Mouse (Mus musculus) kidney, embryonic 16.5 days (tissue): ENCODE results near the gene Gp9. TPM values are rescaled to one million over a fixed set of nuclear protein-coding genes. Genes with fewer than 3 reads are reported as not detected.

Experiments used
- ATAC-seq: fragments of 200-750 bp; cut with Nextera tagmentation; 2 replicates; pipeline ENCODE4 v1.8.0; 2017; ENCODE audit warnings: moderate TSS enrichment; ENCODE audit not compliant: low FRiP score, low TSS enrichment
- H3K27ac ChIP-seq: fragments of 300-500 bp; sonication (generic); 2 replicates; pipeline ENCODE4 v1.5.1; 2014; ENCODE audit warnings: low read length
- H3K27me3 ChIP-seq: fragments of 300-500 bp; sonication (generic); 2 replicates; pipeline ENCODE4 v1.6.1; 2014; ENCODE audit warnings: low read length, control low read depth, mixed read lengths; ENCODE audit not compliant: insufficient read depth
- H3K36me3 ChIP-seq: fragments of 300-500 bp; sonication (generic); 2 replicates; pipeline ENCODE4 v1.6.1; 2014; ENCODE audit warnings: low read length, control low read depth, mixed read lengths; ENCODE audit not compliant: insufficient read depth
- H3K4me1 ChIP-seq: fragments of 300-500 bp; sonication (generic); 2 replicates; pipeline ENCODE4 v1.6.1; 2014; ENCODE audit warnings: low read length, control low read depth, mixed read lengths; ENCODE audit not compliant: insufficient read depth
- H3K4me2 ChIP-seq: fragments of 300-500 bp; sonication (generic); replicated peaks from 2 replicates; pipeline ENCODE4 v1.6.1; 2014; ENCODE audit warnings: low read depth, low read length
- H3K4me3 ChIP-seq: fragments of 300-500 bp; sonication (generic); 2 replicates; pipeline ENCODE4 v1.5.1; 2014; ENCODE audit warnings: mild to moderate bottlenecking, low read length
- H3K9ac ChIP-seq: fragments of 300-500 bp; sonication (generic); replicated peaks from 2 replicates; pipeline ENCODE4 v1.6.1; 2014; ENCODE audit warnings: low read length
- H3K9me3 ChIP-seq: fragments of 300-500 bp; sonication (generic); 2 replicates; pipeline ENCODE4 v1.6.1; 2016; ENCODE audit warnings: low read length, control low read depth
- WGBS: fragments of 180-500 bp; shearing (Covaris S2); extraction: QIAGEN DNeasy Blood & Tissue Kit; methylation state at CpG from one replicate; pipeline ENCODE4 v1.1.7; 2014; 5-methylcytosine and 5-hydroxymethylcytosine counted together
- polyA plus RNA-seq: library from polyadenylated mRNA; unstranded; fragments of >200 nt; fragmentation: Nextera tagmentation; extraction: Ambion mirVana; gene quantifications from 2 replicates; pipeline ENCODE4 v1.2.1, GENCODE M21; 2015

The Gp9 gene
- polyA plus RNA-seq, 1 experiment from 2014 or later = 1.6 TPM

- WGBS = 73% methylated on average over 2 of the region's 2 CpGs
- Histone ChIP-seq H3K4me2 (no peak overlapping the region), H3K36me3 (no peaks in the 10 kb centered on the region), H3K4me3 (no peak overlapping the region), H3K27me3 (no peaks in the 10 kb centered on the region), H3K4me1 (peaks cover 10% of the 10 kb centered on the region), H3K9ac (no peak overlapping the region), H3K9me3 (no peaks in the 10 kb centered on the region), H3K27ac (no peak overlapping the region; the same call in 1 of the 2 replicates)
- peak; percentile 64; the same call in 1 of the 2 replicates for ATAC-seq
Measured at GRCm38 (mm10) chr6:87746849-87747248, 31.0 kb upstream of the Gp9 start.

- no peaks in the 10 kb centered on the region for H3K9me3 ChIP-seq
- H3K4me1 ChIP-seq = peaks cover 10% of the 10 kb centered on the region
- 88% methylated on average over 2 of the region's 2 CpGs for WGBS
- no peaks in the 10 kb centered on the region for H3K36me3 ChIP-seq
- H3K9ac ChIP-seq = no peak overlapping the region
- H3K27me3 ChIP-seq = no peaks in the 10 kb centered on the region
- no peak overlapping the region for H3K27ac ChIP-seq
- no peak overlapping the region for H3K4me3 ChIP-seq
- no peak overlapping the region for H3K4me2 ChIP-seq
- ATAC-seq = no peak
Measured at GRCm38 (mm10) chr6:87748078-87748477, 29.8 kb upstream of the Gp9 start.

- H3K27me3 ChIP-seq = no peaks in the 10 kb centered on the region
- H3K36me3 ChIP-seq = no peaks in the 10 kb centered on the region
- 80% methylated on average over 6 of the region's 6 CpGs for WGBS
- H3K9ac ChIP-seq = no peak overlapping the region
- H3K4me1 ChIP-seq = peaks cover 10% of the 10 kb centered on the region
- H3K4me2 ChIP-seq = no peak overlapping the region
- no peaks in the 10 kb centered on the region for H3K9me3 ChIP-seq
- ATAC-seq = no peak
- no peak overlapping the region for H3K27ac ChIP-seq
- H3K4me3 ChIP-seq = no peak overlapping the region
Measured at GRCm38 (mm10) chr6:87748531-87748930, 29.3 kb upstream of the Gp9 start.

GRCm38 (mm10) chr6:87750184-87750910 lies 27.5 kb upstream of the Gp9 start:
- WGBS = 84% methylated on average over 8 of the region's 8 CpGs
- H3K27me3 ChIP-seq = no peaks in the 10 kb centered on the region
- H3K36me3 ChIP-seq = no peaks in the 10 kb centered on the region
- no peak overlapping the region for H3K9ac ChIP-seq
- H3K4me1 ChIP-seq = peaks cover 10% of the 10 kb centered on the region
- no peak overlapping the region for H3K27ac ChIP-seq
- no peak overlapping the region for H3K4me3 ChIP-seq
- H3K9me3 ChIP-seq = no peaks in the 10 kb centered on the region
- ATAC-seq = no peak
- no peak overlapping the region for H3K4me2 ChIP-seq

GRCm38 (mm10) chr6:87751574-87751973 lies 26.3 kb upstream of the Gp9 start:
- 86% methylated on average over 6 of the region's 6 CpGs for WGBS
- H3K4me1 ChIP-seq = peaks cover 5% of the 10 kb centered on the region
- no peaks in the 10 kb centered on the region for H3K36me3 ChIP-seq
- no peak overlapping the region for H3K27ac ChIP-seq
- no peak overlapping the region for H3K9ac ChIP-seq
- H3K27me3 ChIP-seq = no peaks in the 10 kb centered on the region
- no peak overlapping the region for H3K4me3 ChIP-seq
- no peaks in the 10 kb centered on the region for H3K9me3 ChIP-seq
- ATAC-seq = no peak
- H3K4me2 ChIP-seq = no peak overlapping the region

- ATAC-seq = no peak
- no peak overlapping the region for H3K4me2 ChIP-seq
- no peak overlapping the region for H3K4me3 ChIP-seq
- H3K36me3 ChIP-seq = no peaks in the 10 kb centered on the region
- H3K27me3 ChIP-seq = no peaks in the 10 kb centered on the region
- no peak overlapping the region for H3K9ac ChIP-seq
- H3K9me3 ChIP-seq = no peaks in the 10 kb centered on the region
- 86% methylated on average over 4 of the region's 4 CpGs for WGBS
- H3K4me1 ChIP-seq = no peaks in the 10 kb centered on the region
- no peak overlapping the region for H3K27ac ChIP-seq
Measured at GRCm38 (mm10) chr6:87755196-87755595, 22.7 kb upstream of the Gp9 start.

GRCm38 (mm10) chr6:87756896-87757295 lies 21.0 kb upstream of the Gp9 start:
- H3K4me3 ChIP-seq = no peak overlapping the region
- no peaks in the 10 kb centered on the region for H3K9me3 ChIP-seq
- no peaks in the 10 kb centered on the region for H3K36me3 ChIP-seq
- H3K4me2 ChIP-seq = no peak overlapping the region
- ATAC-seq = no peak
- H3K27me3 ChIP-seq = no peaks in the 10 kb centered on the region
- no peaks in the 10 kb centered on the region for H3K4me1 ChIP-seq
- no peak overlapping the region for H3K9ac ChIP-seq
- WGBS = 89% methylated on average over 8 of the region's 8 CpGs
- no peak overlapping the region for H3K27ac ChIP-seq

GRCm38 (mm10) chr6:87759404-87759803 lies 18.5 kb upstream of the Gp9 start:
- ATAC-seq = no peak
- H3K4me1 ChIP-seq = no peaks in the 10 kb centered on the region
- H3K27me3 ChIP-seq = no peaks in the 10 kb centered on the region
- WGBS = 58% methylated on average over 3 of the region's 3 CpGs
- H3K4me3 ChIP-seq = no peak overlapping the region
- H3K9me3 ChIP-seq = no peaks in the 10 kb centered on the region
- no peak overlapping the region for H3K4me2 ChIP-seq
- H3K36me3 ChIP-seq = no peaks in the 10 kb centered on the region
- no peak overlapping the region for H3K9ac ChIP-seq
- H3K27ac ChIP-seq = no peak overlapping the region

GRCm38 (mm10) chr6:87759850-87760249 lies 18.0 kb upstream of the Gp9 start:
- H3K9ac ChIP-seq = no peak overlapping the region
- no peaks in the 10 kb centered on the region for H3K9me3 ChIP-seq
- H3K4me1 ChIP-seq = no peaks in the 10 kb centered on the region
- no peaks in the 10 kb centered on the region for H3K36me3 ChIP-seq
- H3K27ac ChIP-seq = peak overlapping the region; percentile 2; the same call in 1 of the 2 replicates
- no peak for ATAC-seq
- WGBS = 49% methylated on average over 3 of the region's 3 CpGs
- H3K27me3 ChIP-seq = no peaks in the 10 kb centered on the region
- H3K4me3 ChIP-seq = no peak overlapping the region
- no peak overlapping the region for H3K4me2 ChIP-seq

GRCm38 (mm10) chr6:87762161-87762560 lies 15.7 kb upstream of the Gp9 start:
- no peak overlapping the region for H3K9ac ChIP-seq
- H3K27me3 ChIP-seq = no peaks in the 10 kb centered on the region
- H3K4me1 ChIP-seq = no peaks in the 10 kb centered on the region
- no peak overlapping the region for H3K4me2 ChIP-seq
- H3K4me3 ChIP-seq = no peak overlapping the region
- no peaks in the 10 kb centered on the region for H3K36me3 ChIP-seq
- no peak for ATAC-seq
- 85% methylated on average over 5 of the region's 5 CpGs for WGBS
- no peak overlapping the region for H3K27ac ChIP-seq
- H3K9me3 ChIP-seq = no peaks in the 10 kb centered on the region
